Mouse (Mus musculus): ENCODE results near the gene Cbr1. TPM values are rescaled to one million over a fixed set of nuclear protein-coding genes. Genes with fewer than 3 reads are reported as not detected.

The Cbr1 gene
- polyA plus RNA-seq, 1 experiment from 2014 or later: 105 TPM

DNA sequence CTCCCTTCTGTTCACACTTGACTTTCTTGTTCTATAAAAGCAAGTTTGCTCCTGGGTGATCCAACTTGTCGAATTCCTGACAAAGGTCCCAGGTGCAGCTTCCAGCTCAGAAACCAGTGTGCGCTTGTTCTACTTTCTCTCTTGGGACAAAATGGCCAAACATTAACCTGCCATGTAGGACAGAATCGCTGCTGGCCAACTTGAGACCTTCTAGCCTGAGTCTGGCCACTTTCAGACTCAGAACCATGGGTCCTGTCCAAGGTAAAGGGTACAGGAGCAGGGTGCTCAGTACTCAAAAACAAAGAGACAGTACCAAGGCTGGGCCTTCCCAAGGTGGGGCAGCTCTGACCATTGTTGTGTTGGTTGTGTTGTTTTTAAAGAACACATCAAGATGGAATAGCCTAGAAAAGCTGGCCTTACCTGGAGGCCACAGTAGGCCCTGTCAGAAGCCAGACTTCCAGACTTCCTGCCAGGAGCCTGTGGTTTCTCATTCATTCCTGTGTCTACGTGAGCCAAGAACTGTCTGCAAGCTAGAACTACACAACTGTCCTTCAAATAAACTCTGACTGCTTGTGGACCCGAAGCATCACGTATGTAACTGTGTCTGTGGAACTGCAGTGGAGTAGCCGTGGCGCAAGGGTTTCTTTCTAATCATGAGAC is 27.2 kb upstream of the Cbr1 start:
- H3K4me3 ChIP-seq (ENCODE audit: low read depth, low read length): no peak overlapping the region
- H3K27ac ChIP-seq (ENCODE audit: low read depth, low read length): no peak overlapping the region
- WGBS: 90% methylated on average over 8 of the region's 8 CpGs
- no peaks in the 10 kb centered on the region for H3K36me3 ChIP-seq (ENCODE audit: control insufficient read depth, insufficient read depth, low read length)
- DNase-seq (ENCODE audit: low spot score) (no peak), ATAC-seq (ENCODE audit: insufficient read depth, low FRiP score, low TSS enrichment) (no peak)
- H3K9ac ChIP-seq (ENCODE audit: low read length): no peak overlapping the region
- H3K27me3 ChIP-seq (ENCODE audit: control insufficient read depth, insufficient read depth, low read length): no peaks in the 10 kb centered on the region
- no peaks in the 10 kb centered on the region for H3K4me1 ChIP-seq (ENCODE audit: control insufficient read depth, insufficient read depth, low read length)
- no peak overlapping the region for H3K4me2 ChIP-seq (ENCODE audit: low read depth)
- no peaks in the 10 kb centered on the region for H3K9me3 ChIP-seq (ENCODE audit: control insufficient read depth, low read length)

GRCm38 (mm10) chr16:93581125-93581524 is 24.5 kb upstream of the Cbr1 start:
- H3K36me3 ChIP-seq (ENCODE audit: control insufficient read depth, insufficient read depth, low read length): no peaks in the 10 kb centered on the region
- 79% methylated on average over 6 of the region's 6 CpGs for WGBS
- no peaks in the 10 kb centered on the region for H3K9me3 ChIP-seq (ENCODE audit: control insufficient read depth, low read length)
- H3K27ac ChIP-seq (ENCODE audit: low read depth, low read length): no peak overlapping the region
- no peak overlapping the region for H3K9ac ChIP-seq (ENCODE audit: low read length)
- H3K4me2 ChIP-seq (ENCODE audit: low read depth): no peak overlapping the region
- no peak overlapping the region for H3K4me3 ChIP-seq (ENCODE audit: low read depth, low read length)
- H3K27me3 ChIP-seq (ENCODE audit: control insufficient read depth, insufficient read depth, low read length): no peaks in the 10 kb centered on the region
- ATAC-seq (ENCODE audit: insufficient read depth, low FRiP score, low TSS enrichment) (no peak), DNase-seq (ENCODE audit: low spot score) (no peak)
- no peaks in the 10 kb centered on the region; the same call in 1 of the 2 replicates for H3K4me1 ChIP-seq (ENCODE audit: control insufficient read depth, insufficient read depth, low read length)

- no peak overlapping the region for H3K9ac ChIP-seq (ENCODE audit: low read length)
- 87% methylated on average over 24 of the region's 24 CpGs for WGBS
- H3K4me2 ChIP-seq (ENCODE audit: low read depth): no peak overlapping the region
- H3K9me3 ChIP-seq (ENCODE audit: control insufficient read depth, low read length): no peaks in the 10 kb centered on the region
- ATAC-seq (ENCODE audit: insufficient read depth, low FRiP score, low TSS enrichment) (no peak), DNase-seq (ENCODE audit: low spot score) (no peak)
- H3K36me3 ChIP-seq (ENCODE audit: control insufficient read depth, insufficient read depth, low read length): no peaks in the 10 kb centered on the region
- H3K27ac ChIP-seq (ENCODE audit: low read depth, low read length): no peak overlapping the region
- H3K4me3 ChIP-seq (ENCODE audit: low read depth, low read length): no peak overlapping the region
- H3K27me3 ChIP-seq (ENCODE audit: control insufficient read depth, insufficient read depth, low read length): no peaks in the 10 kb centered on the region
- H3K4me1 ChIP-seq (ENCODE audit: control insufficient read depth, insufficient read depth, low read length): no peaks in the 10 kb centered on the region; the same call in 1 of the 2 replicates
Measured at GRCm38 (mm10) chr16:93584976-93585702, 20.5 kb upstream of the Cbr1 start.

- no peaks in the 10 kb centered on the region; the same call in 1 of the 2 replicates for H3K4me1 ChIP-seq (ENCODE audit: control insufficient read depth, insufficient read depth, low read length)
- H3K9ac ChIP-seq (ENCODE audit: low read length): no peak overlapping the region
- ATAC-seq (ENCODE audit: insufficient read depth, low FRiP score, low TSS enrichment) (no peak), DNase-seq (ENCODE audit: low spot score) (no peak)
- no peaks in the 10 kb centered on the region for H3K36me3 ChIP-seq (ENCODE audit: control insufficient read depth, insufficient read depth, low read length)
- WGBS: 87% methylated on average over 9 of the region's 9 CpGs
- no peaks in the 10 kb centered on the region for H3K27me3 ChIP-seq (ENCODE audit: control insufficient read depth, insufficient read depth, low read length)
- H3K4me3 ChIP-seq (ENCODE audit: low read depth, low read length): no peak overlapping the region
- no peak overlapping the region for H3K4me2 ChIP-seq (ENCODE audit: low read depth)
- H3K27ac ChIP-seq (ENCODE audit: low read depth, low read length): no peak overlapping the region
- no peaks in the 10 kb centered on the region for H3K9me3 ChIP-seq (ENCODE audit: control insufficient read depth, low read length)
Measured at GRCm38 (mm10) chr16:93585703-93586205, 19.9 kb upstream of the Cbr1 start.

- 65% methylated on average over 8 of the region's 8 CpGs for WGBS
- DNase-seq (ENCODE audit: low spot score): no peak
- Histone ChIP-seq H3K36me3 (ENCODE audit: control insufficient read depth, insufficient read depth, low read length) (no peaks in the 10 kb centered on the region), H3K9me3 (ENCODE audit: control insufficient read depth, low read length) (no peaks in the 10 kb centered on the region), H3K4me2 (ENCODE audit: low read depth) (no peak overlapping the region), H3K4me3 (ENCODE audit: low read depth, low read length) (no peak overlapping the region), H3K27me3 (ENCODE audit: control insufficient read depth, insufficient read depth, low read length) (no peaks in the 10 kb centered on the region), H3K27ac (ENCODE audit: low read depth, low read length) (no peak overlapping the region), H3K4me1 (ENCODE audit: control insufficient read depth, insufficient read depth, low read length) (no peaks in the 10 kb centered on the region; the same call in 1 of the 2 replicates), H3K9ac (ENCODE audit: low read length) (no peak overlapping the region)
- ATAC-seq (ENCODE audit: insufficient read depth, low FRiP score, low TSS enrichment): no peak
Measured at GRCm38 (mm10) chr16:93586382-93586781, 19.3 kb upstream of the Cbr1 start.

- Histone ChIP-seq H3K4me2 (ENCODE audit: low read depth) (no peak overlapping the region), H3K9me3 (ENCODE audit: control insufficient read depth, low read length) (no peaks in the 10 kb centered on the region), H3K27ac (ENCODE audit: low read depth, low read length) (no peak overlapping the region), H3K36me3 (ENCODE audit: control insufficient read depth, insufficient read depth, low read length) (no peaks in the 10 kb centered on the region), H3K27me3 (ENCODE audit: control insufficient read depth, insufficient read depth, low read length) (no peaks in the 10 kb centered on the region), H3K4me1 (ENCODE audit: control insufficient read depth, insufficient read depth, low read length) (no peaks in the 10 kb centered on the region; the same call in 1 of the 2 replicates), H3K4me3 (ENCODE audit: low read depth, low read length) (no peak overlapping the region), H3K9ac (ENCODE audit: low read length) (no peak overlapping the region)
- 69% methylated on average over 4 of the region's 4 CpGs for WGBS
- no peak for ATAC-seq (ENCODE audit: insufficient read depth, low FRiP score, low TSS enrichment)
- DNase-seq (ENCODE audit: low spot score): no peak
Measured at GRCm38 (mm10) chr16:93588281-93588680, 17.4 kb upstream of the Cbr1 start.

- no peaks in the 10 kb centered on the region for H3K9me3 ChIP-seq (ENCODE audit: control insufficient read depth, low read length)
- H3K4me3 ChIP-seq (ENCODE audit: low read depth, low read length): no peak overlapping the region
- no peak overlapping the region for H3K27ac ChIP-seq (ENCODE audit: low read depth, low read length)
- no peaks in the 10 kb centered on the region for H3K27me3 ChIP-seq (ENCODE audit: control insufficient read depth, insufficient read depth, low read length)
- 93% methylated on average over 15 of the region's 15 CpGs for WGBS
- H3K4me1 ChIP-seq (ENCODE audit: control insufficient read depth, insufficient read depth, low read length): no peaks in the 10 kb centered on the region
- no peak overlapping the region for H3K4me2 ChIP-seq (ENCODE audit: low read depth)
- ATAC-seq (ENCODE audit: insufficient read depth, low FRiP score, low TSS enrichment): no peak
- no peaks in the 10 kb centered on the region for H3K36me3 ChIP-seq (ENCODE audit: control insufficient read depth, insufficient read depth, low read length)
- no peak overlapping the region for H3K9ac ChIP-seq (ENCODE audit: low read length)
- DNase-seq (ENCODE audit: low spot score): no peak
Measured at GRCm38 (mm10) chr16:93590915-93591314, 14.7 kb upstream of the Cbr1 start.

GRCm38 (mm10) chr16:93591450-93592430 is 13.9 kb upstream of the Cbr1 start:
- H3K27me3 ChIP-seq (ENCODE audit: control insufficient read depth, insufficient read depth, low read length): no peaks in the 10 kb centered on the region
- H3K9ac ChIP-seq (ENCODE audit: low read length): no peak overlapping the region
- H3K27ac ChIP-seq (ENCODE audit: low read depth, low read length): no peak overlapping the region
- 93% methylated on average over 20 of the region's 20 CpGs for WGBS
- no peak overlapping the region for H3K4me3 ChIP-seq (ENCODE audit: low read depth, low read length)
- DNase-seq (ENCODE audit: low spot score) (no peak), ATAC-seq (ENCODE audit: insufficient read depth, low FRiP score, low TSS enrichment) (no peak)
- H3K36me3 ChIP-seq (ENCODE audit: control insufficient read depth, insufficient read depth, low read length): no peaks in the 10 kb centered on the region
- no peak overlapping the region for H3K4me2 ChIP-seq (ENCODE audit: low read depth)
- H3K9me3 ChIP-seq (ENCODE audit: control insufficient read depth, low read length): no peaks in the 10 kb centered on the region
- H3K4me1 ChIP-seq (ENCODE audit: control insufficient read depth, insufficient read depth, low read length): no peaks in the 10 kb centered on the region
